Mouse (Mus musculus) thymus, adult 2 months (tissue): Measurements from ENCODE around the gene Slc23a2.
A peak's percentile ranks its signal among the peaks of the same experiment; 100 is the strongest.

ENCODE experiments used
- CTCF ChIP-seq: fragments of 200-500 bp; IDR thresholded peaks from 2 replicates; pipeline ENCODE4 v1.5.1; 2012; ENCODE audit warnings: mild to moderate bottlenecking, control low read depth, low read length, moderate library complexity, borderline replicate concordance; ENCODE audit not compliant: control insufficient read depth, poor library complexity, insufficient read depth; ENCODE audit errors: extremely low read depth
- POLR2A ChIP-seq: fragments of 200-500 bp; IDR thresholded peaks from 2 replicates; pipeline ENCODE4 v1.6.1; 2012; ENCODE audit warnings: mild to moderate bottlenecking, low read length, control low read depth, moderate library complexity; ENCODE audit not compliant: control insufficient read depth, poor library complexity, insufficient read depth; ENCODE audit errors: extremely low read depth

- TF ChIP-seq CTCF (no peak), POLR2A (peak; percentile 87)
These were observed 123.8 kb downstream of the Slc23a2 start for GRCm38 (mm10) chr2:132020991-132021541.
